In the genomic region with DNA sequence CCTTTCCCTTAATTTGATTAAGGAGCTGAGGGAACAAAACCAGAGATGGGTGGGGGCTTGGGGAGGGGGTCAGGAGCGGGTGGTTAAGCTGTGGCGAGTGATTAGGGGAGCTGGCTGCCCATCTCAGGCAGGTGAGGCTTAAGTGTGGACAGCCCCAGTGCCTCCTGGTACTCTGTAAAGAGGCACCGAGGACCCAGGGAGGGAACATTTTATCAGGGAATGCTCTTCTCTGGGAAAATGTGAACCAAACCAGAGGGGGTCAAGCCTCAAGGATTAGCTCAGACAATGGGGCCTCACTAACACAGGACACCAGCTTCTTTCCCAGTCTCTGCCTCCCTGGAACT, we compare ENCODE assay signal across 22 mouse cellular contexts. TPM values are rescaled to one million over a fixed set of nuclear protein-coding genes. Genes with fewer than 3 reads are reported as not detected.
DNase-seq lines count a peak whose midpoint lies in the region; ATAC-seq and TF ChIP-seq lines count a peak whose summit lies in the region.
"Had no signal": no experiment of that assay in that cellular context is flagged by ENCODE, and none has a peak within 500 bp of the region (broad histone marks: within the 10 kb centered on the region; RNA-seq: fewer than 3 reads in every experiment).

No protein-coding gene starts in this region.

- H3K9me3 ChIP-seq in heart, embryonic 12.5 days (replicated peaks), result no peaks in the 10 kb centered on the region
- no peaks in the 10 kb centered on the region for H3K9me3 ChIP-seq in heart, embryonic 16.5 days (replicated peaks; ENCODE audit: control insufficient read depth, low read length)
- no peaks in the 10 kb centered on the region for H3K9me3 ChIP-seq in forebrain, embryonic 12.5 days
- H3K9me3 ChIP-seq: embryonic facial prominence, embryonic 15.5 days; forebrain, embryonic 10.5 days; forebrain, embryonic 15.5 days; hindbrain, embryonic 10.5 days; intestine, embryonic 15.5 days; kidney, embryonic 15.5 days had no signal

- H3K36me3 ChIP-seq in heart, adult 2 months (ENCODE audit: control insufficient read depth, insufficient read depth, low read length), result no peaks in the 10 kb centered on the region
- no peaks in the 10 kb centered on the region for H3K36me3 ChIP-seq in heart, embryonic 12.5 days
- H3K36me3 ChIP-seq in heart, embryonic 16.5 days (ENCODE audit: control insufficient read depth, insufficient read depth), result no peaks in the 10 kb centered on the region
- H3K36me3 ChIP-seq in forebrain, embryonic 12.5 days (replicated peaks), result no peaks in the 10 kb centered on the region
- H3K36me3 ChIP-seq: embryonic facial prominence, embryonic 15.5 days; forebrain, embryonic 10.5 days; forebrain, embryonic 15.5 days; hindbrain, embryonic 10.5 days; intestine, embryonic 15.5 days; kidney, embryonic 15.5 days had no signal

- H3K4me2 ChIP-seq in heart, embryonic 12.5 days, result peak overlapping the region; percentile 45
- peak overlapping the region; percentile 17; the same call in 1 of the 2 replicates for H3K4me2 ChIP-seq in heart, embryonic 16.5 days (ENCODE audit: low read depth, low read length)
- H3K4me2 ChIP-seq in forebrain, embryonic 12.5 days, result no peak overlapping the region
- H3K4me2 ChIP-seq: embryonic facial prominence, embryonic 15.5 days; forebrain, embryonic 15.5 days; hindbrain, embryonic 14.5 days; intestine, embryonic 15.5 days; kidney, embryonic 15.5 days had no signal

- peaks cover 14% of the 10 kb centered on the region for H3K4me1 ChIP-seq in heart, adult 2 months (ENCODE audit: control insufficient read depth, insufficient read depth, low read length)
- H3K4me1 ChIP-seq in heart, embryonic 12.5 days (replicated peaks), result peaks cover 86% of the 10 kb centered on the region
- H3K4me1 ChIP-seq in heart, embryonic 16.5 days (ENCODE audit: control insufficient read depth, insufficient read depth, low read length), result peaks cover 57% of the 10 kb centered on the region
- peaks cover 4% of the 10 kb centered on the region; the same call in 1 of the 2 replicates for H3K4me1 ChIP-seq in forebrain, embryonic 12.5 days
- H3K4me1 ChIP-seq: forebrain, embryonic 15.5 days had no signal

- TF ChIP-seq CTCF in heart, adult 2 months (IDR thresholded peaks at IDR 0.05), result no peak

- peak; percentile 84 for TF ChIP-seq EP300 in heart, adult 2 months (IDR thresholded peaks at IDR 0.05; ENCODE audit: insufficient read depth, low read depth, low read length)

- no peaks in the 10 kb centered on the region for H3K27me3 ChIP-seq in heart, adult 2 months (ENCODE audit: control insufficient read depth, insufficient read depth, low read length)
- no peaks in the 10 kb centered on the region for H3K27me3 ChIP-seq in heart, embryonic 12.5 days (replicated peaks)
- H3K27me3 ChIP-seq in heart, embryonic 16.5 days (ENCODE audit: control insufficient read depth, insufficient read depth, low read length), result no peaks in the 10 kb centered on the region
- no peaks in the 10 kb centered on the region for H3K27me3 ChIP-seq in forebrain, embryonic 12.5 days
- H3K27me3 ChIP-seq: embryonic facial prominence, embryonic 15.5 days; forebrain, embryonic 15.5 days; intestine, embryonic 15.5 days; kidney, embryonic 15.5 days had no signal

- WGBS in heart, adult 2 months, result 36% methylated on average over 3 of the region's 3 CpGs
- WGBS in heart, embryonic 12.5 days, result 2% methylated on average over 3 of the region's 3 CpGs
- 21% methylated on average over 3 of the region's 3 CpGs for whole genome bisulfite sequencing in heart, embryonic 16.5 days
- WGBS in forebrain, embryonic 12.5 days, result 24% methylated on average over 3 of the region's 3 CpGs

- H3K79me2 ChIP-seq in heart, adult 2 months (replicated peaks; ENCODE audit: control insufficient read depth, insufficient read depth, low read length), result no peaks in the 10 kb centered on the region

- no peak for TF ChIP-seq POLR2A in heart, adult 2 months (IDR thresholded peaks at IDR 0.05; ENCODE audit: insufficient read depth, low read depth, low read length)

- peak overlapping the region; percentile 37; the same call in 1 of the 2 replicates for H3K9ac ChIP-seq in heart, adult 2 months (ENCODE audit: low read depth, low read length)
- no peak overlapping the region for H3K9ac ChIP-seq in heart, embryonic 12.5 days
- no peak overlapping the region for H3K9ac ChIP-seq in heart, embryonic 16.5 days (ENCODE audit: low read length)
- no peak overlapping the region; the same call in 1 of the 2 replicates for H3K9ac ChIP-seq in forebrain, embryonic 12.5 days
- H3K9ac ChIP-seq: embryonic facial prominence, embryonic 15.5 days; forebrain, embryonic 15.5 days; hindbrain, embryonic 14.5 days; intestine, embryonic 15.5 days; kidney, embryonic 15.5 days had no signal

- peak overlapping the region; percentile 77 for H3K27ac ChIP-seq in heart, adult 2 months
- peak overlapping the region; percentile 94 for H3K27ac ChIP-seq in heart, embryonic 12.5 days (ENCODE audit: poor library complexity, severe bottlenecking)
- peak overlapping the region; percentile 90 for H3K27ac ChIP-seq in heart, embryonic 16.5 days (ENCODE audit: low read length)
- H3K27ac ChIP-seq in forebrain, embryonic 12.5 days, result no peak overlapping the region
- H3K27ac ChIP-seq: embryonic facial prominence, embryonic 15.5 days; forebrain, embryonic 10.5 days; forebrain, embryonic 15.5 days; hindbrain, embryonic 10.5 days; hindbrain, embryonic 14.5 days; intestine, embryonic 15.5 days; kidney, embryonic 15.5 days had no signal

- no peak overlapping the region for H3K4me3 ChIP-seq in heart, adult 2 months
- no peak overlapping the region for H3K4me3 ChIP-seq in heart, embryonic 12.5 days
- no peak overlapping the region for H3K4me3 ChIP-seq in heart, embryonic 16.5 days (ENCODE audit: low read length)
- H3K4me3 ChIP-seq in forebrain, embryonic 12.5 days (replicated peaks), result no peak overlapping the region
- H3K4me3 ChIP-seq: embryonic facial prominence, embryonic 15.5 days; erythroblast, embryonic 14.5 days; forebrain, embryonic 10.5 days; forebrain, embryonic 15.5 days; hindbrain, embryonic 10.5 days; intestine, embryonic 15.5 days; kidney, embryonic 15.5 days had no signal

- intact Hi-C loops in heart, adult 2 months (cut with DNase I), result no loop called here
- intact Hi-C loops in heart, postnatal 36 days (cut with DNase I), result no loop called here

- ATAC-seq in heart, embryonic 12.5 days (ENCODE audit: insufficient number of reproducible peaks, low FRiP score), result peak; percentile 81
- peak; percentile 87 for ATAC-seq in heart, embryonic 16.5 days (replicated peaks; ENCODE audit: extremely low read depth, insufficient read depth, low FRiP score)
- ATAC-seq in forebrain, embryonic 12.5 days (ENCODE audit: low FRiP score), result no peak
- ATAC-seq: forebrain, embryonic 15.5 days; intestine, embryonic 15.5 days had no signal

- DNase-seq in heart, adult 2 months, result peak; percentile 56 to 74
- no peak for DNase-seq in heart, adult 11 months
- peak; percentile 55 to 56 for DNase-seq in heart, postnatal 36 days
- DNase-seq in cerebellum, adult 11-12 months, result no peak
- no peak for DNase-seq in adrenal gland, postnatal 36 days
- DNase-seq: adrenal gland, postnatal 25 days; cerebellum, adult 8-10 months; cerebellum, postnatal 14 days; embryo, embryonic 11 days; gastrocnemius, postnatal 14 days; kidney, adult 2 months had no signal

RNA-seq across cellular contexts. Expression of a gene that starts 19.1 kb away (rescaled TPM):
- over 10,000 TPM; 11,796 to 13,259 TPM for total RNA-seq in heart, adult 2 months (2021)
- 3,546 and 6,285 TPM in 2 replicates for polyA plus RNA-seq in heart, adult 2 months (2012; rRNA removed)
- polyA plus RNA-seq in heart, embryonic 12.5 days (2016; fragmentation: Nextera tagmentation; extraction: Ambion mirVana), result 414 and 424 TPM in 2 replicates
- polyA plus RNA-seq in heart, embryonic 16.5 days (2015; fragmentation: Nextera tagmentation; extraction: Ambion mirVana), result 306 and 316 TPM in 2 replicates
- total RNA-seq in heart, postnatal 36 days (2021), result over 10,000 TPM; 11,843 to 11,873 TPM
- 100 to 1,000 TPM; 195 to 199 TPM for total RNA-seq in adrenal gland, postnatal 36 days (2021)
- 57.9 and 61.2 TPM in 2 replicates for polyA plus RNA-seq in forebrain, embryonic 12.5 days (2016; fragmentation: Nextera tagmentation; extraction: Ambion mirVana)

Comparison
In these comparisons a context has a peak if more than half of its experiments do, and no peak if none do; other contexts are left out.
1. DNase-seq: peak in heart, adult 2 months (2 of 2) and heart, postnatal 36 days (2 of 2); none in heart, adult 11 months (single experiment), cerebellum, adult 11-12 months (single experiment) and adrenal gland, postnatal 36 days (0 of 2).